Mouse (Mus musculus): ENCODE measurements at regions not wholly inside any gene's neighbourhood (a gene's known extent, or its start where the extent isn't known, plus 50 kb on each side); places are given as distances from the start of the nearest gene placed in this dataset.

DNA sequence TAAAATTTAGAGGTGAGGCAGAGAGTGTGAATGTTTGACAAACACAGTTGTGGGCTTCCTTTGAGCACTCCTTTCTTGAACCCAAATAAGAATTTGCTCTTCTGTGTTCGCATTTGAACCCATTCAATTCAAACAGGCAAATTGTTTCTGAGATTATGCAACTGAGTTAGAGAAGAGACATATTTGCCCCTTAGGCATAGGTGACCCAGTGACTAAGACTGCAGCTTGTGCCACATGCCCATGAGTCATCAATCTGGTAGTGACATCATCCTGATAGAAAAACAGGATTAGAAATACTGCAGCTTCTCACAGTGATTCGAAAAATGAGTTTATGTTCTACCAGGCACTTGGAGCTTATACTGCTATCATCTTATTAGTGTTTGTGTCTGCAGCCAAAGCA, 67.2 kb downstream of the Zfp622 start:
- no peak overlapping the region for H3K9ac ChIP-seq (ENCODE audit: low read length)
- no peaks in the 10 kb centered on the region for H3K9me3 ChIP-seq (ENCODE audit: control insufficient read depth, low read length)
- H3K4me3 ChIP-seq (ENCODE audit: low read depth, low read length), result no peak overlapping the region
- no peak for ATAC-seq (ENCODE audit: insufficient read depth, low FRiP score, low TSS enrichment)
- no peaks in the 10 kb centered on the region for H3K4me1 ChIP-seq (ENCODE audit: control insufficient read depth, insufficient read depth, low read length)
- no peak for DNase-seq (ENCODE audit: low spot score)
- WGBS, result 86% methylated on average over 2 of the region's 2 CpGs
- H3K27ac ChIP-seq (ENCODE audit: low read depth, low read length), result no peak overlapping the region
- no peaks in the 10 kb centered on the region for H3K27me3 ChIP-seq (ENCODE audit: control insufficient read depth, insufficient read depth, low read length)
- H3K36me3 ChIP-seq (ENCODE audit: control insufficient read depth, insufficient read depth, low read length), result no peaks in the 10 kb centered on the region
- H3K4me2 ChIP-seq (ENCODE audit: low read depth), result no peak overlapping the region

DNA sequence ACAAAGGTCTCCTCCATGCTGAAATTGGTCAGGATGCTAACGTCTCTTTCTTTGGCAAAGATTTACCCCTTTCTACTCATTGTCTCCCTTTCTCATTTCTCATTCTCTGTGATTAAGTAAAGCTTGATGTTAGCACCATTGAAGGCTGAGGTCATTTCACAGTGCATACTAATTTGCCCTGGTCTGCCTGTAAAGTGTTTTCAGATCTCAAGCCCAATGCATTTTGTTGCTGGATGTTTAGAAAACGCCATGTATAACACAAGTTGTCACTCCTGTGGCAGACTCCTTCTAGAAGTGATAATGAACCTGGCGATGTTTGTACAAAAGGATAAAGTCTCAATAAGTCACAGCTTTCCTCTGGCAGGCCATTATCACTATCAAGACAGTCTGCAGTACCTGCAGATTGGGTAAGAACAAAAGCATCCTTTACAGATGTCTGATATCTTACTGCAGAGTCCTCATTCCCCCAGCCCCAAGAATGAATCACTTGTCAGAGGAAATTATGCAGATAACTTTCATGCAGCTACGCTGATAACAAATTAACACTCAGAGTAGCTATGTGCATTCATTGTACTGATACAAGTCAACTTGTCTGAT, 68.7 kb downstream of the Zfp622 start:
- H3K27ac ChIP-seq (ENCODE audit: low read depth, low read length), result no peak overlapping the region
- H3K9ac ChIP-seq (ENCODE audit: low read length), result no peak overlapping the region
- no peaks in the 10 kb centered on the region for H3K27me3 ChIP-seq (ENCODE audit: control insufficient read depth, insufficient read depth, low read length)
- H3K4me2 ChIP-seq (ENCODE audit: low read depth), result no peak overlapping the region
- H3K9me3 ChIP-seq (ENCODE audit: control insufficient read depth, low read length), result no peaks in the 10 kb centered on the region
- H3K4me3 ChIP-seq (ENCODE audit: low read depth, low read length), result no peak overlapping the region
- no peaks in the 10 kb centered on the region for H3K36me3 ChIP-seq (ENCODE audit: control insufficient read depth, insufficient read depth, low read length)
- H3K4me1 ChIP-seq (ENCODE audit: control insufficient read depth, insufficient read depth, low read length), result no peaks in the 10 kb centered on the region
- 63% methylated on average over 4 of the region's 4 CpGs for WGBS
- no peak for ATAC-seq (ENCODE audit: insufficient read depth, low FRiP score, low TSS enrichment)
- no peak for DNase-seq (ENCODE audit: low spot score)

DNA sequence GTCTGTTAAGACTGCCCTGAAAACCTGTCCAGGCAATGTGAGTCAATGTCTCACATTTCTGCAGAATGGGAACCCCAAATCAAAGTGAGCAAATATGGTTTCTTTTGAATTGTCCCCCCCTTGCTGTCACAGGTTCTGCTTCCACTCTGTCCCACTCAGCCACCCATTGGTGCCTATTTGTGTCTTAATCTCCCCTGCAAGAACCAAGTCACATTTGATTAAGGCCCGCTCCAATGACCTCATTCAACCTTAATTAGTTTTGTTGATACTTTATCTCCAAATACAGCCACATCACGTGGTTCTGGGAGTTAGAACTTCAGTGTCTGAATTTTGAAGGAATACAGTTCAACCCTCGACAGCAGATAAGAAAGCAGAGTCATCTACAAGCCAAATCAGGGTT, 73.9 kb downstream of the Zfp622 start:
- ATAC-seq (ENCODE audit: insufficient read depth, low FRiP score, low TSS enrichment), result no peak
- no peak overlapping the region for H3K9ac ChIP-seq (ENCODE audit: low read length)
- H3K36me3 ChIP-seq (ENCODE audit: control insufficient read depth, insufficient read depth, low read length), result no peaks in the 10 kb centered on the region
- no peaks in the 10 kb centered on the region for H3K27me3 ChIP-seq (ENCODE audit: control insufficient read depth, insufficient read depth, low read length)
- no peak overlapping the region for H3K4me3 ChIP-seq (ENCODE audit: low read depth, low read length)
- no peaks in the 10 kb centered on the region for H3K9me3 ChIP-seq (ENCODE audit: control insufficient read depth, low read length)
- no peak overlapping the region for H3K4me2 ChIP-seq (ENCODE audit: low read depth)
- H3K27ac ChIP-seq (ENCODE audit: low read depth, low read length), result no peak overlapping the region
- no peak for DNase-seq (ENCODE audit: low spot score)
- H3K4me1 ChIP-seq (ENCODE audit: control insufficient read depth, insufficient read depth, low read length), result no peaks in the 10 kb centered on the region
- WGBS, result 79% methylated on average over 3 of the region's 3 CpGs

DNA sequence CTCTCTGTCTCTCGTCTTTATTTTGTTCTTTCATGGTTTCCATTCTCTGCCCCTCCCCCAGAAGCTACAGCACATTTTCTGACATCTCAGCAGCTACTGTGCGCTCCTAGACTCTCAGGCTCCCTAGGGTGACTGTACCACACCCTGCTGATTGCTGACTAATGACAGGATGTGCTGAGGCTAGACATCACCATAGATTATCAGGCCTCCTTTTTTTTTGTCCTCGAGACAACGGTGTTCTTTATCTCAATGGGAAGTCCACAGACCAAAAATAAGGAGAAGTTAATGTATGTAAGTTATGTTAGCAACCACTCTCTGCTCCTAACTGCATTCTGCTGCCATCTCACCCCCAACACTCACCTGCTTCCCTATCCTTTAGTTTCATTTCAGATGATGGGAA, 116.0 kb downstream of the Zfp622 start:
- no peak overlapping the region for H3K9ac ChIP-seq (ENCODE audit: low read length)
- no peak overlapping the region for H3K27ac ChIP-seq (ENCODE audit: low read depth, low read length)
- H3K4me1 ChIP-seq (ENCODE audit: control insufficient read depth, insufficient read depth, low read length), result no peaks in the 10 kb centered on the region
- WGBS, result 73% methylated on average over 4 of the region's 4 CpGs
- no peak overlapping the region for H3K4me2 ChIP-seq (ENCODE audit: low read depth)
- H3K27me3 ChIP-seq (ENCODE audit: control insufficient read depth, insufficient read depth, low read length), result no peaks in the 10 kb centered on the region
- no peaks in the 10 kb centered on the region for H3K36me3 ChIP-seq (ENCODE audit: control insufficient read depth, insufficient read depth, low read length)
- DNase-seq (ENCODE audit: low spot score) (no peak), ATAC-seq (ENCODE audit: insufficient read depth, low FRiP score, low TSS enrichment) (no peak)
- no peaks in the 10 kb centered on the region for H3K9me3 ChIP-seq (ENCODE audit: control insufficient read depth, low read length)
- no peak overlapping the region for H3K4me3 ChIP-seq (ENCODE audit: low read depth, low read length)

DNA sequence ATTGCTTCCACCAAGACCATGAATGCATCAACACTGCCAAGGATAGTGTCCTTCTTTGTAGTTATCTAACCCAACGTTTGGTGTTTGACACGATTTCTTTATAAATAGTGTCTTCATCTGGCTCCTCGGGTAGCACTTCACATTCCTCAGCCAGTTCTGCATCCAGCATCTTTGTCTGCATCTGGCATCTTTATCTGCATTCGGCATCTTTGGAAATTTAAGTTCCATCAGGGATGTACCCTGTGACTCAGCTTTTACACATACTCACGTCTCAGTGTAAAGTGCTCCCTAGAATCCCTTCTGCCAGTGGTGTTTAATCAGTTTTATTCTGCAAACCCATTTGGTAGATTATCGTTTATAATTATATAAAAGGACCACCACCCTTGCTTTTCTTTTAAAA, 123.8 kb downstream of the Zfp622 start:
- Histone ChIP-seq H3K9ac (ENCODE audit: low read length) (no peak overlapping the region), H3K27me3 (ENCODE audit: control insufficient read depth, insufficient read depth, low read length) (no peaks in the 10 kb centered on the region), H3K36me3 (ENCODE audit: control insufficient read depth, insufficient read depth, low read length) (no peaks in the 10 kb centered on the region), H3K9me3 (ENCODE audit: control insufficient read depth, low read length) (no peaks in the 10 kb centered on the region), H3K4me2 (ENCODE audit: low read depth) (no peak overlapping the region), H3K27ac (ENCODE audit: low read depth, low read length) (no peak overlapping the region), H3K4me3 (ENCODE audit: low read depth, low read length) (no peak overlapping the region), H3K4me1 (ENCODE audit: control insufficient read depth, insufficient read depth, low read length) (no peaks in the 10 kb centered on the region)
- no peak for ATAC-seq (ENCODE audit: insufficient read depth, low FRiP score, low TSS enrichment)
- 92% methylated on average over 6 of the region's 6 CpGs for WGBS
- DNase-seq (ENCODE audit: low spot score), result no peak

DNA sequence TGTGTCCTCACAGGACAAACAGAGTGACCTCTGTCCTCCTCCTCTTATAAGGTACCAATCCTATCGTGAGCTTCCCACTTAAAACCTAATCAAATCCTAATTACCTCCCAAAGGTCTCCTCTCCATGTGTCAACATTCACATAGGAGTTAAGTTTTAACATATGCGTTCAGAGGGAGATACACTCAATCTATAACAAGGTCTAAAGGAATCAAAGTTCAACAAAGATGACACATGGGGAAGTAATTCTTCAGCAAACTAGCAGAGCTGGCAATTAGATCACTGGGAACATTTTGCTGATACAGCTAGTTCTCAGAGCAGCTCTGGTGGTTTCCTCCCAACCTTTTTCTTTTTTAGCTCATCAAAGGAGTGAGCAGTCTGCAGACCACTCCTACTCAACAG, 160.0 kb downstream of the Zfp622 start:
- Histone ChIP-seq H3K27me3 (ENCODE audit: control insufficient read depth, insufficient read depth, low read length) (no peaks in the 10 kb centered on the region), H3K4me2 (ENCODE audit: low read depth) (no peak overlapping the region), H3K4me3 (ENCODE audit: low read depth, low read length) (no peak overlapping the region), H3K27ac (ENCODE audit: low read depth, low read length) (no peak overlapping the region), H3K9ac (ENCODE audit: low read length) (no peak overlapping the region), H3K4me1 (ENCODE audit: control insufficient read depth, insufficient read depth, low read length) (no peaks in the 10 kb centered on the region), H3K36me3 (ENCODE audit: control insufficient read depth, insufficient read depth, low read length) (no peaks in the 10 kb centered on the region), H3K9me3 (ENCODE audit: control insufficient read depth, low read length) (no peaks in the 10 kb centered on the region)
- DNase-seq (ENCODE audit: low spot score) (no peak), ATAC-seq (ENCODE audit: insufficient read depth, low FRiP score, low TSS enrichment) (no peak)
- WGBS, result 60% methylated on average over 2 of the region's 2 CpGs

DNA sequence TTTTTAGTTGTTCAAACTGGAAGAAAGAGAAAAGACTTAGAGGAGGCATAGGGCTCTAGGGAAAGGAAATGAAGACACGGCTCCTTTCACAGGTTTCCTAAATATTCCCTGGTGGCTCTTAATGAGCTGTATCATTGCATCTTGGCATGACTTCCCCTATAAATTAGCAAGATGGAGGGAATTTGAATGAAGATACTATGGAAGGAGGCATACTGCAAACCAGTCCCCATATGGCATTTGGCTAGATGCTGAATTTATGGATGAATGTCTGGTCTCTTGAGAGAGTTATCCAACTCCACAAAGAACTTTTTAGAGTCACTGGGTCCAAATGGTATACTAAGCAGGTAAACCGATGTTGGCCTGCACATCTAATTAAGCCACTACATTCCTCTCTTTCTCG, 150.3 kb upstream of the March11 start:
- no peaks in the 10 kb centered on the region for H3K27me3 ChIP-seq (ENCODE audit: control insufficient read depth, insufficient read depth, low read length)
- H3K9ac ChIP-seq (ENCODE audit: low read length), result no peak overlapping the region
- no peak overlapping the region for H3K4me2 ChIP-seq (ENCODE audit: low read depth)
- no peak overlapping the region for H3K27ac ChIP-seq (ENCODE audit: low read depth, low read length)
- no peaks in the 10 kb centered on the region for H3K36me3 ChIP-seq (ENCODE audit: control insufficient read depth, insufficient read depth, low read length)
- no peaks in the 10 kb centered on the region for H3K4me1 ChIP-seq (ENCODE audit: control insufficient read depth, insufficient read depth, low read length)
- no peak overlapping the region for H3K4me3 ChIP-seq (ENCODE audit: low read depth, low read length)
- DNase-seq (ENCODE audit: low spot score), result no peak
- no peak for ATAC-seq (ENCODE audit: insufficient read depth, low FRiP score, low TSS enrichment)
- no peaks in the 10 kb centered on the region for H3K9me3 ChIP-seq (ENCODE audit: control insufficient read depth, low read length)
- 70% methylated on average over 3 of the region's 3 CpGs for WGBS

DNA sequence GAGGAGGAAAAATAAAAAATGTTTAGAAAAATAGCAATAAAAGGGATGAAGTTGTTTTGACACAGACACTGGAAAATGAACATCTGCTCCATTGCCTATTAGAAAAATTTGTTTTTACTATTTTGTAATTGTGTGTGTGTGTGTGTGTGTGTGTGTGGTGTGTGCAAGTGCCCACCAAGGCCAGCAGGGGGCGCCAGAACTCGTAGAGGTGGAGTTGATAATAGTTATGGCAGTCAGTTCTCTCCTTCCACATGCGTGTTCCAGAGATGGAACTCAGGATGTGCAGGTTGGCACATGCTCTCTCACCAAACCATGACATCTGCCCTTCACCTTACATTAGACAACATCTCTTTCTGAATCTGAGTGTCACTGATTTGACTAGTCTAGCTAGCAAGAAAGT, 123.9 kb upstream of the March11 start:
- Histone ChIP-seq H3K9ac (ENCODE audit: low read length) (no peak overlapping the region), H3K27me3 (ENCODE audit: control insufficient read depth, insufficient read depth, low read length) (no peaks in the 10 kb centered on the region), H3K27ac (ENCODE audit: low read depth, low read length) (no peak overlapping the region), H3K4me2 (ENCODE audit: low read depth) (no peak overlapping the region), H3K36me3 (ENCODE audit: control insufficient read depth, insufficient read depth, low read length) (no peaks in the 10 kb centered on the region), H3K4me1 (ENCODE audit: control insufficient read depth, insufficient read depth, low read length) (no peaks in the 10 kb centered on the region), H3K4me3 (ENCODE audit: low read depth, low read length) (no peak overlapping the region), H3K9me3 (ENCODE audit: control insufficient read depth, low read length) (no peaks in the 10 kb centered on the region)
- no peak for DNase-seq (ENCODE audit: low spot score)
- no peak for ATAC-seq (ENCODE audit: insufficient read depth, low FRiP score, low TSS enrichment)
- WGBS, result 57% methylated on average over 3 of the region's 3 CpGs

DNA sequence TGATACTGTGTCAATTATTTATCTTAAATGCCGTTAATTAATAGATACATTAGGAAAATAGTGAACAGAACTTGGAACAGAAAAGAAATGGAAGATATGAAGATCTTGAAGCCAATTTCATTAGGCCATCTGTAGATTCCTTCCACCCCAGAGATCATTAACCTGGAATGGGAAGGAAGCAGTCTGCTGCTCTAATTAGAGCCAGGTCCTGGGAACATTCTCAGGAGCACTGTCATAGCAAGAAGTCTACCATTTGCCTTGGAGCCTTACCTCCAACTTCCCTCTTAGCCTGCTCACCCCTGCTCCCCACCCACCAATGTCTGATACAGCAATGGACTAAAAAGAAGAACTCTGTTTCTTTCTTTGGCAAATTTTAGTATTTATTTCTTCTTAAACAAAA, 113.3 kb upstream of the March11 start:
- Histone ChIP-seq H3K4me3 (ENCODE audit: low read depth, low read length) (no peak overlapping the region), H3K9ac (ENCODE audit: low read length) (no peak overlapping the region), H3K27me3 (ENCODE audit: control insufficient read depth, insufficient read depth, low read length) (no peaks in the 10 kb centered on the region), H3K36me3 (ENCODE audit: control insufficient read depth, insufficient read depth, low read length) (no peaks in the 10 kb centered on the region), H3K4me2 (ENCODE audit: low read depth) (no peak overlapping the region), H3K4me1 (ENCODE audit: control insufficient read depth, insufficient read depth, low read length) (no peaks in the 10 kb centered on the region), H3K9me3 (ENCODE audit: control insufficient read depth, low read length) (no peaks in the 10 kb centered on the region), H3K27ac (ENCODE audit: low read depth, low read length) (no peak overlapping the region)
- WGBS, result 80% methylated on average over 1 of the region's 1 CpGs
- no peak for ATAC-seq (ENCODE audit: insufficient read depth, low FRiP score, low TSS enrichment)
- DNase-seq (ENCODE audit: low spot score), result no peak
